Comparison of ENCODE assay signal across 1 mouse cellular context in the genomic region with DNA sequence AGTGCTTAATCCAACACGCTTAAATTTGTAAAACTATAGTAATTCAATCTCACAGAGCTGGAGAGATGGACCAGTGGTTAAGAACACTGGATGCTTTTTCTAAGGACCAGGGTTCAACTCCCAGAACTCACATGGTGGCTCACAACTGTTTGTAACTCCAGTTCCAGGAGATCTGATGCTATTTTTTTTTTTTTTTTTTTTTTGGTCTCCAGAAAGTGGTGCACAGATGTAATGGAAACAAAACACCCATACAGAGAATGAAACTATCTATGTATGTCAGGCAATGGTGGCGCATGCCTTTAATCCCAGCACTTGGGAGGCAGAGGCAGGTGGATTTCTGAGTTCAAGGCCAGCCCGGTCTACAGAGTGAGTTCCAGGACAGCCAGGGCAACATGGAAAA.
TF ChIP-seq lines count a peak whose summit lies in the region.

No protein-coding gene starts in this region.

TF ChIP-seq in CH12.LX, 34 proteins besides CTCF, POLR2A, EP300 and RAD21:
- 0 out of 2 replicates have a peak, but pooled peaks have one; percentile 57 for TF ChIP-seq SIN3A (IDR thresholded peaks at IDR 0.05; ENCODE audit: low read length)
- TF ChIP-seq ZNF384 (IDR thresholded peaks at IDR 0.05; ENCODE audit: low read depth, low read length), result peak; percentile 92
